In genomic region chr17:90892327-90893259, GRCm38 (mm10) we compare ENCODE assay signal across 10 mouse cellular contexts.
DNase-seq lines count a peak whose midpoint lies in the region; ATAC-seq and TF ChIP-seq lines count a peak whose summit lies in the region.
"Had no signal": no experiment of that assay in that cellular context is flagged by ENCODE, and none has a peak within 500 bp of the region (broad histone marks: within the 10 kb centered on the region; RNA-seq: fewer than 3 reads in every experiment).

No protein-coding gene starts in this region.

- TF ChIP-seq CTCF in lung, postnatal 0 days (IDR thresholded peaks at IDR 0.05): no peak

- H3K4me3 ChIP-seq in lung, postnatal 0 days (ENCODE audit: low read depth, low read length): no peak overlapping the region
- no peak overlapping the region for H3K4me3 ChIP-seq in forebrain, embryonic 12.5 days (replicated peaks)
- no peak overlapping the region for H3K4me3 ChIP-seq in neural tube, embryonic 13.5 days
- H3K4me3 ChIP-seq: erythroblast, embryonic 14.5 days had no signal

- TF ChIP-seq EP300 in lung, postnatal 0 days (IDR thresholded peaks at IDR 0.05): no peak

- no peak overlapping the region for H3K4me2 ChIP-seq in lung, postnatal 0 days (replicated peaks; ENCODE audit: low read depth, low read length)
- H3K4me2 ChIP-seq in forebrain, embryonic 12.5 days: no peak overlapping the region
- H3K4me2 ChIP-seq in neural tube, embryonic 13.5 days: no peak overlapping the region

- no peak overlapping the region for H3K27ac ChIP-seq in lung, postnatal 0 days (ENCODE audit: low read length)
- H3K27ac ChIP-seq in forebrain, embryonic 12.5 days: peak overlapping the region; percentile 69
- peak overlapping the region; percentile 64; the same call in 1 of the 2 replicates for H3K27ac ChIP-seq in neural tube, embryonic 13.5 days (replicated peaks)
- H3K27ac ChIP-seq: macrophage had no signal

- WGBS in lung, postnatal 0 days: 60% methylated on average over 4 of the region's 4 CpGs
- WGBS in forebrain, embryonic 12.5 days: 22% methylated on average over 4 of the region's 4 CpGs
- 49% methylated on average over 4 of the region's 4 CpGs for WGBS in neural tube, embryonic 13.5 days

- no peaks in the 10 kb centered on the region for H3K4me1 ChIP-seq in lung, postnatal 0 days (ENCODE audit: insufficient read depth, low read depth, low read length)
- H3K4me1 ChIP-seq in forebrain, embryonic 12.5 days: peaks cover 7% of the 10 kb centered on the region
- H3K4me1 ChIP-seq in neural tube, embryonic 13.5 days (replicated peaks): peaks cover 5% of the 10 kb centered on the region; the same call in 1 of the 2 replicates

- no peak overlapping the region for H3K9ac ChIP-seq in lung, postnatal 0 days (replicated peaks; ENCODE audit: low read depth)
- H3K9ac ChIP-seq in forebrain, embryonic 12.5 days: no peak overlapping the region
- no peak overlapping the region for H3K9ac ChIP-seq in neural tube, embryonic 13.5 days

- no peaks in the 10 kb centered on the region for H3K36me3 ChIP-seq in lung, postnatal 0 days (ENCODE audit: insufficient read depth, low read length)
- H3K36me3 ChIP-seq in forebrain, embryonic 12.5 days (replicated peaks): no peaks in the 10 kb centered on the region
- H3K36me3 ChIP-seq in neural tube, embryonic 13.5 days: no peaks in the 10 kb centered on the region

- ATAC-seq in lung, postnatal 0 days: no peak
- peak; percentile 96 for ATAC-seq in forebrain, embryonic 12.5 days (ENCODE audit: low FRiP score)
- ATAC-seq in neural tube, embryonic 13.5 days (ENCODE audit: low read depth): peak; percentile 72

- no peaks in the 10 kb centered on the region for H3K27me3 ChIP-seq in lung, postnatal 0 days (replicated peaks; ENCODE audit: insufficient read depth, low read length)
- H3K27me3 ChIP-seq in forebrain, embryonic 12.5 days: no peaks in the 10 kb centered on the region
- H3K27me3 ChIP-seq in neural tube, embryonic 13.5 days: no peaks in the 10 kb centered on the region

- no peaks in the 10 kb centered on the region for H3K9me3 ChIP-seq in lung, postnatal 0 days (ENCODE audit: low read length)
- no peaks in the 10 kb centered on the region for H3K9me3 ChIP-seq in forebrain, embryonic 12.5 days
- no peaks in the 10 kb centered on the region for H3K9me3 ChIP-seq in neural tube, embryonic 13.5 days

- peak; percentile 5 for DNase-seq in lung, postnatal 0 days (ENCODE audit: low spot score)
- no peak for DNase-seq in lung, postnatal 14 days
- peak; percentile 36 to 56 for DNase-seq in layer of hippocampus, postnatal 10 days (ENCODE audit: low spot score in 2 of 2)
- DNase-seq in kidney, postnatal 10 days: no peak
- DNase-seq in urinary bladder, postnatal 14 days (ENCODE audit: low spot score): no peak
- DNase-seq in adrenal gland, adult 8-10 months: no peak

Comparison
In these comparisons a context has a peak if more than half of its experiments do, and no peak if none do; other contexts are left out.
1. DNase-seq: peak in lung, postnatal 0 days (single experiment) and layer of hippocampus, postnatal 10 days (2 of 2); none in lung, postnatal 14 days (single experiment), kidney, postnatal 10 days (single experiment), urinary bladder, postnatal 14 days (single experiment) and adrenal gland, adult 8-10 months (single experiment).